Mouse (Mus musculus) layer of hippocampus, adult 8-10 months (tissue): ENCODE data around the gene Zcchc24. TPM values are rescaled to one million over a fixed set of nuclear protein-coding genes. Genes with fewer than 3 reads are reported as not detected.
A peak's percentile ranks its signal among the peaks of the same experiment; 100 is the strongest.
"Not testable (repeated sequence)": the region's sequence is repeated elsewhere in the genome, so short reads cannot be mapped to it uniquely, and the experiment has no call there.

Experiments used
- DNase-seq, 2 experiments: peaks; one replicate each; pipeline ENCODE4 v3.0.0; 2022; ENCODE audit warnings: low spot score in 2 of 2
- total RNA-seq, 4 experiments: library from RNA; stranded (reverse); gene quantifications; 2 replicates each; pipeline ENCODE4 v1.2.4; 2022

Zcchc24 gene
- 10 to 100 TPM; 60.5 to 69.2 (median 63.8) TPM for total RNA-seq

DNA sequence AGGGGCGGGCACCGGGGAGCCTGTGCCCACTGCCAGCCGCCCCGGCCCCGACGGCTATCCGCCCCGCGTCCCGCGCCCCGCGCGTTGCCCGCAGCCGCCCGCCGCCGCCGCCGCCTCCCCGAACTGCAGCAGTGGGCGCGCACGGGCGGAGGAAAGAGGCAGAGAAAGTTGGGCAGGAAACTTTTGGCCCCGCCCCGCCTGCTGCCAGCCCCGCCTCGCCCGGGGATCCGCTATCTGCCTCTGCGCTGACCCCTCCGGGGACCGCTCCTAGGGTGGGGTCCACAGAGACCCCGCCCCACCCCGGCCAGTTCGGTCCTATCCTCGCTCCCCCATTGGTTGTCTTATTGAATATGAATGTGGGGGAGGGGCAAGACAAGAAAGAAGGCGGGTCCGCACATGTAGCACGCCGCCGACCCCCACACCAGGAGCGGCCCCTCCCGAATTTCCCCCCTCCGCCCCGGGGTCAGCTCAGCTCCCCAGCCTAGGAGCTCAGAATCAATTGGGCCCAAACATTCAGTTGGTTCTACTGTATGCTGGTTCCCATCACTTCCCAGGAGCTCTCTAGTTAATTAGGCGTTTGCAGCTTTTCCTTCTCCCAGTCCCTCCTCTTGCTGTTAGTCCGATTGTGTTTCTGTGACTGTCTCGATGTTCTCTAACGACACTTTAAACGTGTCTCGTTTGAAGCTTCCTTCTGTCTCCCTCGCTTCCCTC is at the start of gene Zcchc24:
Zcchc24 (minus strand) TSS at position 125 of the 711 bp plus-strand sequence.
- DNase-seq: peak; percentile 77 to 79

DNA sequence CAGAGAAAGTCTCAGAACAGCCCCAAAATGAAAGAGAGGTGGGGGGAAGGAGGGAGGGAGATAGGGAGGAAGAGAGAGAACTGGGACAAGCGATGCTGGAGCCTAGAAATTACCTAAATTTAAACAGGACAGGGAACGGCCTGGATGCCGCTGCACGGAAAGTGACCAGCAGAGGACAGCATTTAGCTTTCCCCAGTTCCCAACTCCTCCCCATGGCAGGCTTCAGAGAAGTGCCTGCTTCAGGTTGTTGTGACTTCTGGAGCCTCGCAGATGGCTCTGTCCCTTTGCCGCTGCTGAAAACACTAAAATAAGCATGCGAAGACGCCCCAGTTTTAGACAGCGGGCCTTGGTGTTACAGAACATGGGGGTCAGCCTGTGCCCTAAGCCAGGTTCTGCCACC is 47.6 kb upstream of the Zcchc24 start:
- DNase-seq: peak in 1 of 2 experiments; percentile 67

DNA sequence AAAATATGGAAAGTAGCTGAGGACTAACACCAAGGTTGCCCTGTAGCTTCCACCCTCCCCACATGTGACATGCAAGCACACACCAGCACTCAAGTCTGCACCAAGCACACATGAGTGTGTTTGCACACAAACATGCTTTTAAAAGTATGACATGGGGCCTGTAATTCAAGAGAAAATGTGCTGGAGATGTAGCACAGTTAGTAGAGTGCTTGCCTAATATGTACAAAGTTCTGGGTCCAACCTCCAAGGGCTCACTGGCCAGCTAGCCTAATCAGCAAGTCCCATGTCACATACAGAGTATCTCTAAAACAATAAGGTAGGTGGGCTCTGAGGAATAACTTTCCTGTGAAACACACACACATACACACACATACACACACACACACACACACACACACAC is 45.3 kb upstream of the Zcchc24 start:
- no peak for DNase-seq

DNA sequence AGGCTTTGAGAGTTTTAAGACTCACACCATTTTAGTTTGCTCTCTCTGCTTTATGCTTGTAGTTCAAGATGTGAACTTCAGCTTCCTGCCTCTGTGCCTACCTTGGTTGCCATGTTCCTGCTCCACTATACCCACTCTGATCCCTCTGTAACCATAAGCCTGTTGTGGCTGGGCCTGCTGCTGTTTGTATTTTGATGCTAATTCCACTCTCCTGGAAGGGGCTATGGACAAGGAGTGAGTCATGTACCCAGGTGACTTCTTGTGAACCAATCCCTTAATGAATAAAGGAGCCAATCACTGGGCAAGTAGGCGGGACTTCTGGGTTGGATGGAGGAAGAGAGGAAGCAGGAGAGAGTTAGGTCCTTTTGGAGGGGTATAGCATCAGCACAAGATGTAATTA is 42.2 kb upstream of the Zcchc24 start:
- DNase-seq: not testable (repeated sequence)

DNA sequence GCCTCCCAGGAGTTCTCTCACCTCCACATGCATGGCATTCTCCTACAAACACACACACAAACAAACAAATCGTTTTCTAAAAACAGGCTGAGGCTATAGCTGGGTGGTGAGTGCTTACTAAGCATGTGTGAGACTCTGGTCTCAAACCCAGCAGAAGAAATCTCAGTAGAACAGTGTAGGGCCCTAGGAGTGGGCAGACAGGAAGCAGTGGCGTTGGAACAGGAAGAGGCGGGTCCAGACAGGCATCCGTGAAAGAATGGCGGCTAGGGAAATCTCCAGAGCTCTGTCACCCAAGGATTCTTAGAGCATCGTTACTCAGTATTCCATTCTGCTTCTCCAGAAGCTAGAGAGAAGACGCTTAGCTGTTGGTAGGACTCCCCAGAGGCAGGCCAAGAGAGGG is 37.7 kb upstream of the Zcchc24 start:
- DNase-seq: no peak

DNA sequence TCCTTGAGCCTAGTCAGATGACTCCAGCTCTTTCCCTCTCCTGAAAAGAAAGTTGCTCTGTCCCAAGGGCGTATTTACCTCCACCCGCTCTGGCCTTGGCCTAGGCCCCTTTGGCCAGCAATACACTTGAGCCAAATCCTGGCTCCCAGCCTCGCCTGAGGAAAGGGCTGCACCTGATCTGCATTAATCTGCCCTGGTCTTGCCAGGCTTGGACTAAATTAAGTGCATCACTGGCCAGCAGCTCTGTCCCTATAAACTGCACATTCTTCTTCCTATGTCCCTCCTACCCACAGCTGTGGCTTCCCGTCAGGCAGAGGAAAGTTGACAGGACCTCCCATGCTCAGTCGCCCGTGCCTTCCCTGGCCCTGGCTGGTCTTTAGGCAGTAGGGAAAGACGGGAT is 37.0 kb upstream of the Zcchc24 start:
- peak; percentile 35 to 67 for DNase-seq

DNA sequence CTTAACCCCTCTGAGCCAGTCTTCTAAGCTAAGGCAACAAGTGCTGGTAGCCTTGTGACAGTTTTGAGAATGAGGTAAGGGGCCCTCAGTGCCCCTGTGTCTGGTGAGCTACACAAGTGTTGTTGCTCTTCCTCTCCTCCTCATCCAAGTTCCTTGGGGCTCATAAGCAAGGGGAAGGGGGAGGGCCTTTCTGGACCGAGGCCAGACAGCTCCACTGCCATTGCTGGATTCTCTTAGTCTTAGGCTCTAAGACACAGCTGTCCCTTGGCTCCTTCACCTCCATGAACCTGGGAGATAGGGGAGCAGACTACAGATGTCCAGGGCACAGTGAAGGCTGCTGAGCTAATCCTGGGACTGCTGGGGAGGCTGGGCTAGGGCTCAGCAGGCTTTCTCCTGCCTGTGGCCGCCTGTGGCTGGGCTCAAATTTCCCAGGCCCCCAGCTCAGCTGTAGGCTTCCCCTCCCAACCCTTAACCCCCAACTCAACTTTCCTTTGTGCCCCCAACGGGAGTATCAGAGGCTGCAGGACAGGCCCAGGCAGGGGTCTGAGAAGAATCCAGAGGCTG is 34.5 kb upstream of the Zcchc24 start:
- no peak for DNase-seq

DNA sequence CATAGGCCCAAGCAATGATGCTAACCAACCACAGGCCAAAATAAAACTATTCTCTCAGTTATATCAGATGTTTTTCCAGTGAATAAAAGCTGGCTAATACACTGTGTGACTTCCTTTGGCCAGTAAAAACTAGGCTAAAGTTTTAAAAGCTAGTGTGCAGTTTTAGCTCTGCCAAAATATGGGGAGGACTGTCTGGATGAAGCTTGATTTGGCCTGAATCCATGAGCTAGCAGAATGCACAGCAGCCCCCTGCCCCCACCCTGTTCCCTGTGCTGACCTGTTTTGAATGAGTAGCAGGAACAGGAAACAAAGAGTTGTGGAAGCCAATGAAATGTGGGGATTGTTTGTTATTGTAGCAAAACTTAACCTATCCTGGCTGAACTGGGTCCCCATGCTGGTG is 33.7 kb upstream of the Zcchc24 start:
- DNase-seq: no peak

DNA sequence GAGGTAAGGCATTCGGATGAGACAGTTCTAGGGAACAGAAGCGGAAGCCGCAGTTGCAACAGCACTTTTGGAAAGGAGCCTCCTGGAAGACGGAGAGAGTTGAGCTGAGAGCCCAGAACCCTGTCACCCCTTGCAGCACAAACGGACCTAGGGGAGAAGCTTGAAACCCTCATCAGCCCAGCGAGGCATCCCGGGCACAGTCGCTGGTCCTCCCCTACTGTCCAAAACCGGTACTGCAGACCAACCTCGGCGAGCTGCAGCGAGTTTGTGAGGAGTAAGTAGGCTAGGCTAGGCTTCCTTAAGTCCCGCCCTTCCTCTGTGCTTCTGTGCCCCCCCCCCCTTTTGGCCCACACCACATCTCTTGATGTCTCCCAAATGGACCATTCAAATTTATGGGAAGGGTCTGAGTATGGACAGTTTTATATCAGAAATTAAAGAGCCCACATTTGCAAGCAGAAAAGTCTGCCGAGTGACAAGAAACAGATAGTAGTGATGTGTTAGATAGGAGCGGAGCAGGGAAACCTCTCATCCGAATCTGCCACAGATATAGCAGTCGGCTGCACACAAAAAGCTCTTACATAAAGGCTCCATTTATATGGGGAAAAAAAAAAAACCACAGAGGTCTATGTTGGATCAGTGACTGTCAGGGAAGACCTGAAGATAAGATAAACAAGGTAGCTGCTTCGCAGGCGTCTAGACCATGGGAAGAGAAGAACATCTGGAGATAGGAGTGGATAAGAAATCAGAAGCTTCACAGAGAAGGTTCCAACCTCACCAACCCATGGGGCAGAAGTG is 31.5 kb upstream of the Zcchc24 start:
- DNase-seq: peak; percentile 44 to 82

DNA sequence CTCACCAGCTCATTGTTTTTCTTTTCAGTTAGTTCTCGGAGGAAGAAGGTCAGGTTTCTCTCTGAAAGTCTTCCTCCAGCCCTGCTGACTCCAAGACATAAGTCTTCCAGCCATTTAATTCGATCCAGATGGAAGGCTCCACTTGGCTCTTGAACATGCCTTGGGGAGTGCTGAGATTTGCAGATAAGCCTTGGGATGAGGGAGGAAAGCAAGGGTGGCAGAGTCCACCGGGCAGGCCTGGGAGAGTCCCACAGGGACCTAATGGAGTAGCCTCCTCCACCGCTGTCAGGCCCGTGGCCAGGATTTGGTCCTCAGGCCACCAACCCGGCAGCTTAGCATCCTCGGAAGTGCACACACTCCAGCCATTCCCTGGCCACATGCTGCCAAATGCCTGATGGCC is 27.8 kb upstream of the Zcchc24 start:
- DNase-seq: no peak

DNA sequence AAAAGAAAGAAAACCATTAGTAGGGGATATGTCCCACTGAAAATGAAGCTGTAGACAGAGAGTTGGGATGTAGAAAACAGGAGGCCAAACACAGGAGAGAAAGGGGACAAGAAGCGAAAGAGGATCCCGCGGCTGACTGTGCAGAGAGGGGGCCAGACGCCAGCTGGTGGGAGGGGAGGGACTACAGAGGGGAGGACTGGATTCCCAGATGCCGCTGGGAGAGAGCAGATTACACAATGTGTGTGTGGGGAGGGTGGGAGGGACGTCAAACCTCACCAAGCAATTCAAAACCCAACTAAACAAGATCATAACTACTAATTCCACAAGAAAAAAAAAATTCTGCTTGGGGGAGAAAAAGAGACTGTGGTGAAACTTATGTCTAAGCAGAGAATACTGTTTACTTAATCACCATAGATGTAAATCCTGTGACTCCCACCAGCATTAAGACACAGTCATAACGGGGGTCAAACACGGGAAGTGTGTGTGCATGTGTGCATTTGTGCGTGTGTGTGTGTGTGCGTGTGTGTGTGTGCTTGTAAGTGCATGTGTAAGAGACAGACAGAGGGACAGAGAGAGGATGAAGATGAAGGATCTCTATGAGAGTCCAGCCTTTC is 26.8 kb upstream of the Zcchc24 start:
- peak; percentile 53 to 56 for DNase-seq

DNA sequence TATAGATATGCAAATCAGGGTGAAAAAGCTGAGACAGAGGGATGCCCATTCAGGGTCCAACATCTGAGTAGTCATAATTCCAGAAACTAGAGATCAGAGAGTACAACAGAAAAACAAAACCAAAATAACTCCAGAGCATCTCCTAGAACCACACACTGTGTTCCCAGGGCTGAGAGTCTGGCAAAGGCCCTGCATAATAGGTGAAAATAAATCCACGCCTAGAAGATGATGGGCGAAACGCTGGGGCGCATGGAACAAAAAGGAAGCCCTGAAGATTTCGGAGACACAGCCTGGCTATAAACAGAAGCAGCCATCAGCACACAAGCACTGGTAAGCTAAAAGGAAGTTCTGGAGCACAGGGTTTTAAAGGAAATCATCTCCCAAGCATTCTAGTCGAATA is 26.2 kb upstream of the Zcchc24 start:
- no peak for DNase-seq

DNA sequence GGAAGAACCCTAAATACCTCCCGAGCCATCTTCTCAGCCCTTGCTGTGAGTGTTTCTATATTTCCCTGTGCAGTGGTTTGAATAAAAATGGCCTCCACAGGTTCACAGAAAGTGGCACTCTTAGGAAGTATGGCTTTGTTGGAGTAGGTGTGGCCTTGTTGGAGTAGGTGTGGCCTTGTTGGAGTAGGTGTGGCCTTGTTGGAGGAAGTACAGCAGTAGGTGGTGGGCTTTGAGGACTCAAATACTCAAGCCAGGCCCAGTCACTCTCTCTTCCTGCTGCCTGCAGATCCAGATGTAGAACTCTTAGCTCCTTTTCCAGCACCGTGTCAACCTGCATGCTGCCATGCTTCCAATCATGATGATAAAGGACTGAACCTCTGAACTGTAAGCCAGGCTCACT is 25.5 kb upstream of the Zcchc24 start:
- no peak for DNase-seq

DNA sequence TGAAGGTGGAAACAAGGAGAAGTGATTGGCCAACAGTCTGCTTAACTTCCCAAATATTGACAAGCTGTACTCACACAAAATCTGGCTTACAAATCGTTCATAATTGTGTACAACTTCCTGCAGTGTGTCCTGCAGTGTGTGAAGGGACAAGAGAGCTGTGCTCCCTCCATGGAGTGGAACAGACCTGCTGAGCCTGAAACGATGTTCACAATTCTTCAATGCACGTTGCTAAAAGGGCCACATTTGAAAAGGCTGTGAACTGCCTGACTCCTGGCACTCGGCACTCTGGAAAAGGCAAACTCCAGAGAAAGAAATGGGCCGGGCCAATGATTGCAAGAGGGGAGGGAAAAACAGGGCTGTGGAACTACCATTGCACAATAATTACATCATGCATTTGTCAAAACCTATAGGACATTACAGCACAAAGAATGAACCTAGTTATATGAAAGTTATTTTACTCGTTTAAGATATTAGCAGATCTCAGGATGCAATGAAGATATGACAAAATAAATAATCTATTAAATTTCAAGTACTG is 22.0 kb upstream of the Zcchc24 start:
- no peak for DNase-seq

DNA sequence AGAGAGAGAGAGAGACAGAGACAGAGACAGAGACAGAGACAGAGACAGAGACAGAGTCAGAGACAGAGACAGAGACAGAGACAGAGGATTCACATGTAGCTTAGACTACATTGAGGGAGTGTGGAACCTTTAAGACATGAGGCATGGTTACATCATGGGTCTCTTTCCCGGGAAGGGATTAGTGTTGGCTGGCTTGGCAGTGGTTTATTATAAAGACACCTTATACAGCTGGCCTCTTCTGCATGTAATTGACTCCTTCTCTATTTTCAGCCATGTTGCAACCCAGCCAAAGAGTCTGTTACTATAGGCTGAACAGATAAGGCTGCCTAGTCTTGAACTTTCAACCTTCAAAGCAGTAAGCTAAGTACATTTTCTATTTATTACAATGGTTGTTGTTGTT is 21.1 kb upstream of the Zcchc24 start:
- no peak for DNase-seq

DNA sequence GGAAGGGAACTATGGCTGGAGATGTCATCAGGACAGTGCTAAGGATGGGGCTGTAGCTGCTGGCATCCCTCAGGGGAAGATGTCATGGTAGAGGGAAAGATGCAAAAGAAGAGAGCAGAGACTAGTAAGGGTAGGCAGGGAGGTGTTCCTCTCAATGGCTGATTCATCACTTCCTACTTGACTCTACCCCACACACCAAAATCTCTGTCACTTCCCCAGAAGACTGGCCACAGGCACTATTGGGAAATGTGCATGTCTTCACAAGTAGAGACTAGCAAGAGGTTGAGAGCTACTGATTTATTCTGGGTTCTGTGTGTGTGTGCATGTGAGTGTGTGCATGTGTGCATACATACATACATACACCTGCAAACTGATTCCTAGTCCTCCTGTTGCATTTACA is 20.4 kb upstream of the Zcchc24 start:
- DNase-seq: no peak

DNA sequence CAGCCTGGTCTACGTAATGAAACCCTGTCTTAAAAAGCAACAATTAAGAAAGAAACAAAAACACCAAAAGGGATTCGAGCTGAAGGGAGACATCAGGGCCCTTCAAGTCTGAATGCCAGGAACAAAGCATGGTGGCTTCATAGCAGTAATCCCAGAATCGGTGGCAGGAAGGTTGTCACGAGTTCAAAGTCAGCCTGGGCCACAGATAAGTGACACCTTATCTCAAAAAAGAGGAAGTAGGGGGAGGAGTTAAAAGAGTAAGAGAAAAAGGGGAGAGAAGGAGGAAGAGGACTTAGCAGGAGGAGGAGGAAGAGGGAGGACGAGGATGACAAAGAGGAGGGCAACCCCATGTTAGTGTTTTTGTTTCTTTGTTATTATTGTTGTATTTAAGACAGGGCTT is 19.4 kb upstream of the Zcchc24 start:
- DNase-seq: no peak

DNA sequence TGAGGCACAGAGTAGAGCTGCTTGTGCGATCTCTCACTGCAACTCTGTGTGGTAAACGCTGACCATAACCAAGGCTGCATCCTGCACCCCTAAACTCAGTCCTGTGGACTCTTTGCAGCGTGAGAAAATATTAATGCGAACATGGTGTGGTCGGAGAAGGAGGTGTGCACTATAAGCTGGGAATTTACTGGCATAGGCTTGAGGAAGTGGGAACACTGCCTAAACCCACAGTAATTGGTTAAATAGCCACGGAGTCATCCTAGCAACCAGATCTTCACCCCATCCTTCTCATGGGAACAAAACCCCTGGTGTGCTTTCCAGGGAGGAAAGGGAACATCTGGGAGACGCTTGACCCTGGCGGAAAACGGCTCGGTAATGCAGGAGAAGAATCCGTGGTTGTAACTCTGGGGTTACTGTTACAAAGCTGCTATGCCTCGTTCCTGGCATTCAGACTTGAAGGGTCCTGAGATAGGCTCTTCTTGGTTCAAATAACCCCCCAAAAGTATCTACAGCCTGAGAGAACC is 18.6 kb upstream of the Zcchc24 start:
- DNase-seq: no peak

DNA sequence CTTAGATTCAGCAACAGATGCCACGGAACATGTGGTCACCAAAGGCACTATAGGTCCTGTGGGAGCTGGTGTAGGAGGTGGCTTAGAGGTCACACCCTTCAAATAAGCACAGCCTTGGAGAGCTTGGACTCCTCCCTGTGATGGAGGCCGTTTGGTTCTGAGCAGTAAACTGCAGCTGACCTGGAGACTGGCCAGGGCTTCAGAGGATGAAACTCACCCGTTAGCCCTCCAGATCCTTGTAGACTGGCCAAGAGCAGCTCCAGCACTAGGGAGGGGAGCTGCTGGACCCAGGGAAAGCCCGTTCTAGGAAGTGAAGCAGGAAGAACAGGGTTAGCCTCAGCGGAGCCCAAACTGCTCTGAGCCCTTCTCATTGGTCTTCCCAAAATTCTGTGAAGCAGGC is 18.1 kb upstream of the Zcchc24 start:
- no peak for DNase-seq

DNA sequence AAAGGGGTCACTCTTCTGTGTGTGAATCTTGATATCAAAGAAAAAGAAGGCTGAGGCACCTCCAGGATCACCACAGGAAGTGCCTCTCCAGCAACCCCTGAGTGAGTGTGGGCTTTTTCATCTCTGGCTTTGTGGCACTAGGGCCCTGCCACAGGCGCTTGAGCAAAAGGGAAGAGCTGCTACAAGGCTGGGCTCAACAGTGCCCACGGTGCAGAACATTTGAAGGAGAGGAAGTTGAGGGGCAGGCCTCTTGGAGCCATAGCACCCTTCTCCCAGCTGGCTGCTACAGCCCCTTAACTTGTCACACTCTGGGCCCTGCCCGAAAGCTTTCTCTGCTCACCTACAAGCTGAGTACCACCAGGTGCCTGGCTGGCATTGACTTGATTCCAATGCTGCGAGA is 16.4 kb upstream of the Zcchc24 start:
- DNase-seq: no peak

DNA sequence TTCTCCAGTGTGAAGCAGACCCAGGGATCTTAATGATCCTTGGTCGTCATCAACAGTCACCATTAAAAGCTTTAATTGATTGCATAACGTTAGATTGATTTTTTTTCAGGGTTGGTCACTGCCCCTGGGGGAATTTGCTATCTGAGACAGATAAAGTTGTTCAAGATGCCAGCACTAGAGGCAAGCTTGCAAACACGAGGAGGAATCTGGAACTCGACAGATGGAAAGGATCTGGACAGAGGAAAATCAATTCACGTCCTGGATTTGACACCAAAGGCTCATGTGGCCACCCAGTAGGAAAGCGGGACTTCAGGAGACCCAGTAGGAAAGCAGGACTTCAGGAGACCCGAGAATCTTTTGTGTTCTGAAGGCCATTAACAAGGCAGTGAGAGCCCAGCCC is 14.4 kb upstream of the Zcchc24 start:
- DNase-seq: no peak

DNA sequence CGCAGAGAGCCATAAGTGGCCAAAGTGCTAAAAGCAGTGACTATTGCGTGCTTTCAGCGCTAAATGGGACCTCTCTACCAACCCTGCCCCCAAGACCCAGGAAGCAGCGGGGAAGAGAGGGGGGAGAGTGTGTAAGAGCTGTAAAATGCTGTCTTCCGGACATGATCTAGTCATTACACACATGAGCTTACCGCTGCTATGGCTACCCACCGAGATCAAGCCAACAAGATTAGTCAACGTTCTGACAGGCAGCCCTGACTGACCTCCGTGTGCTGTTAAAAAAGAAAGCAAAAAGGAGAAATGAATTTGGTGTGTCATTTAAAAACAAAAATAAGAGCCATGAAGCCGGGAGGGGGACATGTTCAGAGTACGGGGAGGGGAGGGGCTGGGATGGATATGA is 11.8 kb upstream of the Zcchc24 start:
- DNase-seq: no peak
